Mouse (Mus musculus) adrenal gland, postnatal 14 days (tissue): ENCODE measurements around the gene Ikbip. TPM values are rescaled to one million over a fixed set of nuclear protein-coding genes. Genes with fewer than 3 reads are reported as not detected.

Experiments used
- DNase-seq: peaks from one replicate; pipeline ENCODE4 v3.0.0; 2021; ENCODE audit warnings: mixed read lengths
- long read RNA-seq, 2 experiments: library from polyadenylated mRNA; stranded (forward); transcript quantifications; one replicate each; pipeline ENCODE4 v2.0.0; 2021
- total RNA-seq: library from RNA; stranded (reverse); gene quantifications from 2 replicates; pipeline ENCODE4 v1.2.3, GENCODE M21; 2021

Gene Ikbip
- total RNA-seq: 30.8 and 34.5 TPM in 2 replicates
- long read RNA-seq, experiment 1, transcript Ikbip-201 (3 exons, 3,232 nt): minor isoform, 6 of 25 reads
- long read RNA-seq, experiment 1, transcript Ikbip-202 (3 exons, 1,328 nt): major isoform, 12 of 25 reads
- long read RNA-seq, experiment 1, partial matches to known transcripts: 0 of 25 reads
- long read RNA-seq, experiment 1, other reads (novel, unspliced or antisense): 7 of 25 reads
- long read RNA-seq, experiment 2, transcript Ikbip-202 (3 exons, 1,328 nt): minor isoform, 7 of 21 reads
- long read RNA-seq, experiment 2, transcript Ikbip-201 (3 exons, 3,232 nt): major isoform, 9 of 21 reads
- long read RNA-seq, experiment 2, partial matches to known transcripts: 5 of 21 reads
- long read RNA-seq, experiment 2, other reads (novel, unspliced or antisense): 0 of 21 reads

DNA sequence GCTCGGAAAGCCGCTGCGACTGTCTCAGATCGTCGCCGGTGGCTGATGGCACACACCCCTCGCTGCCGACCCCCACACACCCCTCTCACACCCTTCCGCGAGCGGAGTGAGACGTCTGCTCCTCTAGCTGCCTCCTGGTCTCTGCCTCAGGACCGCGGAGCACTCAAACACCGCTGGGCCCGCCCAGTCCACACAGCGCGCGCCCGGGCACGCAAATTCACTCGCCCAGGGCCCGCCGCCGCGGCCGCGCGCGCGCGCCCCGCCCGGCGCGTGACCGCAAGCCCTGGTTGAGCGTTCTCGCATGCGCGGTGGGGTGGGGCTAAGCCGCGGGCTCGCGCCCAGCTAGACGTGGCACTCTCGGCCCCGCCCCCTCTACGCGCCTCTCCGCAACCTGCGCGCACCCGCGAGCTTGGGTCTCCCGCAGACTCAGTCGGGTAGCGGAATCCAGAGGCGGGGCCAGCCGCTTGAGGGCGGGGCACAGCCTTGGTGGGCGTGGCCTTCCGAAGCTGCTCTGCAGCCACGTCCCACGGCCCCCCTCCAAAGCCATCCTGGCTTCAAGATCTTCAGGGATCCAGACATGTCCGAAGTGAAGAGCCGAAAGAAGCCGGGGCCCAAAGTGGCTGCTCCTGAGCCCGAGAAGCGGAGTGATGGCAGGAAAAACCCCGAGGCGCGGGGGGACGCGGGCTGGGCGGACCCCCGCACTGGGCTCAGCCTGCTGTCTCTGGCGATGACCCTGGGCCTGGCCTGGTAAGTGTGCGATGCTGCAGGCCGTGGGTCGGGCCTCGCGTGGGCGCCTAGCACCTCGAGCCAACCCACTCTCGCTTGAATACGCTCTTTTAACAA, at the start of gene Ikbip, which contains the start of gene Apaf1:
Ikbip (plus strand) TSS at position 391 of the 843 bp plus-strand sequence.
Apaf1 (minus strand) TSS at position 221 of the 843 bp plus-strand sequence.
- DNase-seq: peak; percentile 100

GRCm38 (mm10) chr10:91033942-91034341, 48.8 kb upstream of the Ikbip start:
- peak; percentile 72 for DNase-seq

DNA sequence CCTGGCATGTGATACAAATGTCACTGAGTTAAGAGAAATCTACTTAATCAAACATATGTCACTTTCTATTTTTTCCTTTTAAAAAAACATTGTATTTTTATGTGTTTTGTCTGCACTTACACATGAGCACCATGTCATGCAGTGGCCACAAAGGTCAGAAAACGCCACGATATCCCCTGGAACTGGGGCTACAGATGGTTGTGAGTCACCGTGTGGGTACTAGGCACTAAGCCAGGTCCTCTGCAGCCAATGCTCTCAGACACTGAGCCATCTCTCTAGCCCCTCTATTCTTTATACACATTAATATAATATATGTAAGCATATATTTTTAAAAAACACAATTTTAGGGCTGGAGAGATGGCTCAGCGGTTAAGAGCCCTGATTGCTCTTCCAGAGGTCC, 33.0 kb upstream of the Ikbip start:
- peak; percentile 9 for DNase-seq

DNA sequence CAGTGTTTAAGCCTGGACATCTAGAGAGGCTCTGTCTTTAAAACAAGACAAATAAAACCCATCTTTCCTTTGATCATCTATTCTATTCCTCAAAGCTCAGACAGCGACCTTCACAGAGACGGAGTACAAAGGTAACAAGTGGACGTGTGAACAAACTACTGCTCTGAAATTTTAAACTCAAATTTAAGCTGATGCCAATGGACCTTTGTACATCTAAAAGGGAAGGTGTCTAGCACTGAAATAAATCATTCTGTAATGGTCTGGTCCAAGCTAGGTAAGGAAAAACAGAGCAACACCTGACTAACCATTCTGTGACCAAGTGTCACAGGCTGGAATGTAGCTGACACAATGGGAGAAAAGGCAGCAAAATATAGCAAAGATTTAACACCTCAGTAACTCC, 31.6 kb upstream of the Ikbip start:
- no peak for DNase-seq

- DNase-seq: no peak
Observed at GRCm38 (mm10) chr10:91052734-91053133, 30.0 kb upstream of the Ikbip start.

DNA sequence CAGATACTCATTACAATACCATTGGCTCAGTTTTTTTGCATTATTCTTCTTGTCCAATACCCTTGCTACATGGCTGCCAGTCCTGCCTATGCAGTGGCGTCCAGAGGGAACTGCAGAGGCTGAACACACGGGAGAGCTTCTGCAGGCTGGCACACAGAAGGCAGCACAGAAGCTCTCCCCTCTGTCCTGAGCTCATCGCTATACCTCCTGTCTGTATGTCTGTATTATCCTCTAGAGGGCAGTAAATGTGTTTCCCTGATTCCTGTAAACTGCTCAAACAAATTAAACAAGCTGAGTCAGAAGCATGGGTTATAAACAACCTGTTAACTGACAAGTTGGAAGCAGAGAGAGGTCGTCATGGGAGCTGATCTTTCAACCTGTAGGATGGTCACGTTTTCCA, 22.0 kb upstream of the Ikbip start:
- DNase-seq: peak; percentile 17

GRCm38 (mm10) chr10:91062355-91062754, 20.4 kb upstream of the Ikbip start:
- DNase-seq: no peak

GRCm38 (mm10) chr10:91071768-91072167, 11.0 kb upstream of the Ikbip start:
- DNase-seq: no peak

DNA sequence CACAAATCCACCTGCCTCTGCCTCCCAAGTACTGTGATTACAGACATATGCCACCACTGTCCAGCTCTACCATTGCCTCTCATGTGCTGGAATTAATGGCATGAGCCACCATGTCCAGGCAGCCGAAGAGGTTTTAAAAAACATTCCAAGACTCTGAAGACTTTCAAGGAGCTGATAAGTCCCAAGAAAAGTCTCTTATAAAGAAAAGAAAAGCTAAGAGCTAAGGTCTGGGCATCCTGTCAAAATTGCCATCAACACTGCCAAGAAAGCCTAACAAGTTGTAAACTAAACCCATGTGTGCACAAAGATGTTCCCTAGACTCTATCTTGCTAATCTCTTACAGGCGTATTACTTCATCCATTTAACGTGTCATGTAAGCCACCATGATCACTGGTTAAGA, 9.4 kb upstream of the Ikbip start:
- peak; percentile 8 for DNase-seq

- no peak for DNase-seq
Observed at GRCm38 (mm10) chr10:91076667-91077066, 6.1 kb upstream of the Ikbip start.

DNA sequence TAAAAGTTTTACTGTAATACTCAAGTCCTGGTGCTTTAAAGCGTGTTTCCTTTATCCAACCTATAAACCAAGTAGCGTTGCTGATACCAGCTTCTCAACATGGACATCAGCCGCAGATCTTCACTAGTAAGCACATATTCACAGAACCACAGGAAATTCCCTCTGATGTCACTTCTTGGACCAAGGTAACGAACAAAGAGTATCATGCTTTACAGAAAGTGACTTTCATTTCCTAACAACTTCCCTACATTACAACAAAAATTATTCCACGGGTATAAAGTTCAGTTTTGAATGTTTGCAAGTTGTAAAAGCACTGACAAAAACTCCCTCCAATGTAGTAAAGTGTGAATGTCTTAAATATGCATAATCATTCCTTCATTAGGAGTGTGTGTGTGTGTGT, 2.2 kb upstream of the Ikbip start:
- DNase-seq: no peak

DNA sequence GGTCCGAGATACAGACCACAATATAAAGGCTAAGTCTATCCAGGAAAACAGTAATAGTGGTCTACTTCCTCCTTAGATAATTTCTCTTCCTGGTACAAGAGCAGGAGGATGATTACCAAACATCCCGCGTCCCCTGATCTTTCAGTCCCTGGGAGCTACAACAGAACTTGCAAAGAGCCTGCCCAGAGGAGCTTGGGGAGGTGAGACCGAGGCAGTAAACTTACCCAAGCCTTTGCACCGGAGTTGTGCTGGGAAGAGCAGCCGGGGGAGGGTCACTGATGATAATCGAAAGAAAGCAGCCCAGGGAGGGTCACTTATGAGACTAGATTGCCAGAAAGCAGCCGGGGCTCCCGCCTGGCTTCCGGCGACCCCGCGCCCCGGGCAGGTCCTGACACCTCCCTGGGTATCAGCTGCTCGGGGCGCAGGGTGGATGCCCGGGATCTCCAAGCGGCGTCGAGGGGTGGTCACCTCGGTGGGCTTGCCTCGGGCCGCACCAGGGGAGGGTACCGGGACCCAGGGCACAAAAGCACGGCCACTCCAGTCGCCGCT, 707 bp upstream of the Ikbip start:
- DNase-seq: peak; percentile 52

DNA sequence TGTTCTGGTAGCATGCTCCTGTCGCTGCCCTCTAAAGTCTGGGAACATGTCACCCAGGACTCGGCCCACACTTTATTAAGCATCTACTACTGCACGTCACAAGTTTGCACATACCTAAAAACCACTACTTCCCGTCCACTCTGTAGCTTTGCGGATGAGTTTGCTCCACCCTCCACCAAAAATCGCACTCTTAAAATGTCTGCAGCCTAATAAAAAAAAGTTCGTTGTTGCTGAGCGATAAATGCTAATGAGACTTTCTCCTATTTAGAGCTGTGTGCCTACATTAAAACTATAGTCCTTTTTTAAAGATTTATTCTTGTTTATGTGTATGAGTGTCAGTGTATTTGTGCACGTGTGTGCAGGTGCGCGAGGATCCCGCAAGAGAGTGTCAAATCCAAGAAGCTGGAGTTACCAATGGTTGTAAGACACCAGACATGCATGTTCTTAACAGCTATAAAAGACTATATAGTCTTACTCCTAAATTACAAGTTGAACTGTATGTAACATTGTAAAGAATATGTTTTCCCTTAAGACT, 720 bp downstream of the Ikbip start:
- DNase-seq: no peak

- peak; percentile 33 for DNase-seq
Observed at GRCm38 (mm10) chr10:91092812-91093211, 10.1 kb downstream of the Ikbip start.

DNA sequence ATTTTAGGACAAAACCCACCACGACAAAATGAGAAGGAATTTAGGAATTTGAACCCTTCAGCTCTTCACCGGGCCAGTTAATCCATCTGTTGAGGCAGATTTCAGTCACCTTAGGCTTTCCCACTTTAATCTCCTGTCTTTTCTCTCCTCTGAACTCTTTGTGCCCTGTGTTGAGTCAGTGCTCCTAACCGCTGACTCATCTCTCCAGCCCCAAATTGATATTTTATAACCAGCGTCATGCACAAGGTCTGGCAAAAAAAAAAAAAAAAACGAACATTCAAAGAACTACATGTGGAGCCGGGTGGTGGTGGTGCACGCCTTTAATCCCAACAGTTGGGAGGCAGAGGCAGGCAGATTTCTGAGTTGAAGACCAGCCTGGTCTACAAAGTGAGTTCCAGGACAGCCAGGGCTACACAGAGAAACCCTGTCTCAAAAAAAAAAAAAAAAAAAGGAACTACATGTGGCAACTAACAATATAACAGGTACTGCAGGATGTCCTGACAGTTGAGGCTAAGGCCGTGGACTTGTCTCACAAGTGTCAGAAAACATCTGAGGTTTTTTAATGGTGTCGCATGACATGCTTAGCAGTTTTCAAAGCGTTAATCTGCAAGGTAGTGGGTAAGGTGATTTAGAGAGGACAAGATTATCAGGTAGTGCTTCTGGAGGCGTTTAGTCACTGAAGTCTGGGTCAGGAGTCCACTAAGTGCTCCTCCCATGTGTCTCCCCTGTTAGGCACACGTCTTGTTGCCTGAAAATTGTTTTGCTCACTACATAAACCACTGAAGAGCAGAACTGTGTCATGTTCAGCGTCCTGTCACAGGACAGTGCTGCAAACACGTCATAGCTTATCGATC, 11.7 kb downstream of the Ikbip start:
- peak; percentile 14 for DNase-seq

DNA sequence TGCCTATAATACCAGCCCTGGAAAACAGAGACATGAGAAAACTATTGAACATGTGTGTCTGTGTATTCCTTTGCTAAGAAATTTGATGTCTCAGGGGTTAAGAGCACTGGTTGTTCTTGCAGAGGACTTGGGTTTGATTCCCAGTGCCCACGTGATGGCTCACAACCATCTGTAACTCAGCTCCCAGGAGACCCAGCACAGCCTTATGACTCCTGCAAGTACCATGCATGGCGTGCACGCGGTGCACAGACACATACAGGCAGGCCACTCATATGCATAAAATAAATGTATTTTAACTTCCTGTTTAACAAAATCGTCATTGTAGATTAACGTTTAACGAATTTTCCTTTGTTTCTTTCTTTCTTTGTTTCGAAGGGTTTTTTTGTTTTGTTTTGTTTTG, 15.3 kb downstream of the Ikbip start:
- DNase-seq: no peak

GRCm38 (mm10) chr10:91100101-91100500, 17.4 kb downstream of the Ikbip start:
- no peak for DNase-seq

GRCm38 (mm10) chr10:91101936-91102335, 19.2 kb downstream of the Ikbip start:
- no peak for DNase-seq

GRCm38 (mm10) chr10:91102799-91103590, 20.3 kb downstream of the Ikbip start:
- DNase-seq: peak; percentile 13

GRCm38 (mm10) chr10:91105981-91106380, 23.2 kb downstream of the Ikbip start:
- DNase-seq: no peak

DNA sequence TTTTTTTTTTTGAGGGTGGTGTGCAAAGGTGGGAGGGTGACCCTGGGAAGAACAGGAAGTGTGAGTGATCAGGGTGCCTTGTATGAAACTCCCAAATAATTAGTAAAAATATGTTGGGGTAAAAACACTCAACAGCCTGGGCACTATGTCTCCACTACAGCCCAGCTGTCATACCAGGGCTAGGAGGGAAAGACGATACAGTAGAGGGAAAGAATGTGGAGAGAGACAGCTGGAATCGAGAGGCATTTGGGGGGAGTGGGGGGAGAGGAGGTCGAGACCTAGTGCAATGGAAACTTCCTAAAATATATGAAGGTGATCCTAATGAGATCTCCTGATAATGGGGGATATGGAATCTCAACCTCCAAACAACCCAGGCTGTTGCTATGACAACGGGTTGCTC, 27.1 kb downstream of the Ikbip start:
- DNase-seq: no peak
